Mouse (Mus musculus): ENCODE data around the gene Taf5l. TPM values are rescaled to one million over a fixed set of nuclear protein-coding genes. Genes with fewer than 3 reads are reported as not detected.
"Not testable (repeated sequence)": the region's sequence is repeated elsewhere in the genome, so short reads cannot be mapped to it uniquely, and the experiment has no call there.

Taf5l gene
- polyA plus RNA-seq, 1 experiment, result 15.7 TPM

GRCm38 (mm10) chr8:124044931-124045330 is 23.7 kb upstream of the Taf5l start:
- no peak overlapping the region for H3K4me3 ChIP-seq (ENCODE audit: insufficient read depth, low read length)
- H3K27ac ChIP-seq (ENCODE audit: insufficient read depth, low read depth, low read length), result no peak overlapping the region
- TF ChIP-seq CTCF (IDR thresholded peaks at IDR 0.05; ENCODE audit: low read depth, low read length) (no peak), POLR2A (IDR thresholded peaks at IDR 0.05; ENCODE audit: borderline replicate concordance, low read depth, low read length) (no peak)
- H3K4me1 ChIP-seq (ENCODE audit: control insufficient read depth, insufficient read depth, low read length), result no peaks in the 10 kb centered on the region

GRCm38 (mm10) chr8:124044421-124044820 is 23.2 kb upstream of the Taf5l start:
- no peak overlapping the region for H3K4me3 ChIP-seq (ENCODE audit: insufficient read depth, low read length)
- no peaks in the 10 kb centered on the region for H3K4me1 ChIP-seq (ENCODE audit: control insufficient read depth, insufficient read depth, low read length)
- TF ChIP-seq POLR2A (IDR thresholded peaks at IDR 0.05; ENCODE audit: borderline replicate concordance, low read depth, low read length), result no peak
- H3K27ac ChIP-seq (ENCODE audit: insufficient read depth, low read depth, low read length), result no peak overlapping the region

GRCm38 (mm10) chr8:124042201-124042600 is 21.0 kb upstream of the Taf5l start:
- Histone ChIP-seq H3K4me1 (ENCODE audit: control insufficient read depth, insufficient read depth, low read length) (no peaks in the 10 kb centered on the region), H3K4me3 (ENCODE audit: insufficient read depth, low read length) (no peak overlapping the region), H3K27ac (ENCODE audit: insufficient read depth, low read depth, low read length) (no peak overlapping the region)
- no peak for TF ChIP-seq POLR2A (IDR thresholded peaks at IDR 0.05; ENCODE audit: borderline replicate concordance, low read depth, low read length)
- no peak for TF ChIP-seq CTCF (IDR thresholded peaks at IDR 0.05; ENCODE audit: low read depth, low read length)

GRCm38 (mm10) chr8:124039351-124039750 is 18.2 kb upstream of the Taf5l start:
- Histone ChIP-seq H3K27ac (ENCODE audit: insufficient read depth, low read depth, low read length) (no peak overlapping the region), H3K4me1 (ENCODE audit: control insufficient read depth, insufficient read depth, low read length) (no peaks in the 10 kb centered on the region), H3K4me3 (ENCODE audit: insufficient read depth, low read length) (no peak overlapping the region)
- no peak for TF ChIP-seq CTCF (IDR thresholded peaks at IDR 0.05; ENCODE audit: low read depth, low read length)
- TF ChIP-seq POLR2A (IDR thresholded peaks at IDR 0.05; ENCODE audit: borderline replicate concordance, low read depth, low read length), result no peak

- TF ChIP-seq CTCF (IDR thresholded peaks at IDR 0.05; ENCODE audit: low read depth, low read length) (no peak), POLR2A (IDR thresholded peaks at IDR 0.05; ENCODE audit: borderline replicate concordance, low read depth, low read length) (no peak)
- Histone ChIP-seq H3K27ac (ENCODE audit: insufficient read depth, low read depth, low read length) (no peak overlapping the region), H3K4me3 (ENCODE audit: insufficient read depth, low read length) (no peak overlapping the region), H3K4me1 (ENCODE audit: control insufficient read depth, insufficient read depth, low read length) (no peaks in the 10 kb centered on the region)
Observed at GRCm38 (mm10) chr8:124038121-124038520, 16.9 kb upstream of the Taf5l start.

GRCm38 (mm10) chr8:124033400-124033799 is 12.2 kb upstream of the Taf5l start:
- TF ChIP-seq POLR2A (IDR thresholded peaks at IDR 0.05; ENCODE audit: borderline replicate concordance, low read depth, low read length) (no peak), CTCF (IDR thresholded peaks at IDR 0.05; ENCODE audit: low read depth, low read length) (no peak)
- Histone ChIP-seq H3K4me3 (ENCODE audit: insufficient read depth, low read length) (no peak overlapping the region), H3K27ac (ENCODE audit: insufficient read depth, low read depth, low read length) (no peak overlapping the region), H3K4me1 (ENCODE audit: control insufficient read depth, insufficient read depth, low read length) (no peaks in the 10 kb centered on the region)

GRCm38 (mm10) chr8:124027831-124028230 is 6.6 kb upstream of the Taf5l start:
- Histone ChIP-seq H3K4me3 (ENCODE audit: insufficient read depth, low read length) (no peak overlapping the region), H3K4me1 (ENCODE audit: control insufficient read depth, insufficient read depth, low read length) (no peaks in the 10 kb centered on the region), H3K27ac (ENCODE audit: insufficient read depth, low read depth, low read length) (no peak overlapping the region)
- TF ChIP-seq CTCF (IDR thresholded peaks at IDR 0.05; ENCODE audit: low read depth, low read length), result no peak
- no peak for TF ChIP-seq POLR2A (IDR thresholded peaks at IDR 0.05; ENCODE audit: borderline replicate concordance, low read depth, low read length)

GRCm38 (mm10) chr8:124026265-124026664 is 5.1 kb upstream of the Taf5l start:
- H3K4me1 ChIP-seq (ENCODE audit: control insufficient read depth, insufficient read depth, low read length); H3K27ac ChIP-seq (ENCODE audit: insufficient read depth, low read depth, low read length); H3K4me3 ChIP-seq (ENCODE audit: insufficient read depth, low read length): not testable (repeated sequence)

GRCm38 (mm10) chr8:124020439-124021236 is 559 bp downstream of the Taf5l start:
- TF ChIP-seq CTCF (IDR thresholded peaks at IDR 0.05; ENCODE audit: low read depth, low read length), result no peak
- TF ChIP-seq POLR2A (IDR thresholded peaks at IDR 0.05; ENCODE audit: borderline replicate concordance, low read depth, low read length), result peak; percentile 71; the same call in 1 of the 2 replicates
- Histone ChIP-seq H3K4me3 (ENCODE audit: insufficient read depth, low read length) (peak overlapping the region; percentile 81), H3K4me1 (ENCODE audit: control insufficient read depth, insufficient read depth, low read length) (peaks cover 25% of the 10 kb centered on the region), H3K27ac (ENCODE audit: insufficient read depth, low read depth, low read length) (peak overlapping the region; percentile 84)

GRCm38 (mm10) chr8:124019782-124020181 is 1.4 kb downstream of the Taf5l start:
- Histone ChIP-seq H3K4me1 (ENCODE audit: control insufficient read depth, insufficient read depth, low read length) (peaks cover 27% of the 10 kb centered on the region), H3K4me3 (ENCODE audit: insufficient read depth, low read length) (peak overlapping the region; percentile 80), H3K27ac (ENCODE audit: insufficient read depth, low read depth, low read length) (no peak overlapping the region)
- TF ChIP-seq CTCF (IDR thresholded peaks at IDR 0.05; ENCODE audit: low read depth, low read length), result no peak
- TF ChIP-seq POLR2A (IDR thresholded peaks at IDR 0.05; ENCODE audit: borderline replicate concordance, low read depth, low read length), result no peak

All from bone marrow macrophage, adult 2 months (primary cell).